Mouse (Mus musculus): ENCODE data around the gene Plcd4. TPM values are rescaled to one million over a fixed set of nuclear protein-coding genes. Genes with fewer than 3 reads are reported as not detected.
A peak's percentile ranks its signal among the peaks of the same experiment; 100 is the strongest.
"Not testable (repeated sequence)": the region's sequence is repeated elsewhere in the genome, so short reads cannot be mapped to it uniquely, and the experiment has no call there.

Plcd4 gene
- total RNA-seq (2014; fragmentation: Nextera tagmentation): not detected in 2 replicates
- 0.33 TPM in 1 of 2 replicates, not detected in the other for total RNA-seq (2017)

GRCm38 (mm10) chr1:74542451-74542961 is at the start of gene Plcd4:
TSS of gene Plcd4 (plus strand) at chr1:74542888.
- ATAC-seq (replicated peaks; ENCODE audit: low FRiP score, low TSS enrichment, poor library complexity, severe bottlenecking): no peak

GRCm38 (mm10) chr1:74501106-74501505 is 41.6 kb upstream of the Plcd4 start:
- no peak for ATAC-seq (replicated peaks; ENCODE audit: low FRiP score, low TSS enrichment, poor library complexity, severe bottlenecking)

DNA sequence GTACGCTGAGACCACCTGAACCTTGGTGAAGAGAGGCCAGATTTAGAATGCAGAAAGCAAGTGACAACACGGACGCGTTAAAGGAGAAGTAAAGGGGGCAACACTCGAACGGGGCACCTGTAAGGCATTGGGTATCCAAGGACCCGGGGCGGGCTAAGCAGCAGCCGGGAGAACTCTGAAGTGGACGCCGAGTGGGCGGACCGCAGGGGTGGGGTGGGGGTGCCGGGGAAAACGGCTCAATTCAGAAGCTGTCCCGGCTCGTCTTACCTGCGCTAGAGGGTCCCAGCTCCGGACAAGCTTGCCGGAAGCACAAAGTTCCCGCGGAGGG is 37.3 kb upstream of the Plcd4 start:
- peak; percentile 11 for ATAC-seq (replicated peaks; ENCODE audit: low FRiP score, low TSS enrichment, poor library complexity, severe bottlenecking)

DNA sequence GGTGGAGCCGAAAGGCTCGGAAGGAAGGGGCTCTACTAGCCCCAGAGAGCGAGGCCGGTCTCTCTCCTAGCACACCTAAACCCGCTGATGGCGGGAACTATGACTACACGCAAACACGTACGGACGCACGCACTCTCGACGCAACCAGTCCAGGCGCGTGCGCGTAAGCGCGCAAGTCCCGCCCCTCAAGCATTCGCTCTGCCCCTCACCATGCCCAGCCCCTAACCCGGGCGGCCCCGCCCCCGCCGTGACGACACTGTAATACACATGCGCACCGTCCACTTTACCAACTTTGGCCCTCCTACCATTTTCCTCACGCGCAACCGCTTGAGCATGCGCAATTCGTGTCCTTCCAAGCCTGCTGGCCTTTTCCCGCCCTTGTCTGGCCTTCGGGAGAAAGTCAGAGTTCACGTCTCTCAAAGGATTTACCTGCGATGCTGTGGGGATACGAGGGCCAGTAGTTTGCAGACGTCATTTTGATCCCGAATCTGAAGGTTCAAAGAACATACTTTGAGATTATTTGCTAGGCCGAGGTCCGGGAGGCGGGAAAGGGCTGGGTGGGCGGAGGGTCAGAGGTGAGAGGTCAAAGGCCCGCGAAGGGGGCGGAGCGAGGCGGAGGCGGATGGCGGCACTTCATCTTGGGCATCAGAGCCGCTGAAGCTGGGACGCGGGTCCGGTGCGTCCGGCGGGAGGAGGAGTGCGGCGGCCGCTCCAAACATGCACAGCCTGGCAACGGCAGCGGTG is 36.8 kb upstream of the Plcd4 start, which contains the start of gene Cnot9:
Gene Cnot9, plus strand, starts transcription at position 338 of the 744 bp plus-strand sequence.
- peak; percentile 97 for ATAC-seq (replicated peaks; ENCODE audit: low FRiP score, low TSS enrichment, poor library complexity, severe bottlenecking)

GRCm38 (mm10) chr1:74506471-74506881 is 36.2 kb upstream of the Plcd4 start:
- peak; percentile 53 for ATAC-seq (replicated peaks; ENCODE audit: low FRiP score, low TSS enrichment, poor library complexity, severe bottlenecking)

GRCm38 (mm10) chr1:74507780-74508179 is 34.9 kb upstream of the Plcd4 start:
- no peak for ATAC-seq (replicated peaks; ENCODE audit: low FRiP score, low TSS enrichment, poor library complexity, severe bottlenecking)

DNA sequence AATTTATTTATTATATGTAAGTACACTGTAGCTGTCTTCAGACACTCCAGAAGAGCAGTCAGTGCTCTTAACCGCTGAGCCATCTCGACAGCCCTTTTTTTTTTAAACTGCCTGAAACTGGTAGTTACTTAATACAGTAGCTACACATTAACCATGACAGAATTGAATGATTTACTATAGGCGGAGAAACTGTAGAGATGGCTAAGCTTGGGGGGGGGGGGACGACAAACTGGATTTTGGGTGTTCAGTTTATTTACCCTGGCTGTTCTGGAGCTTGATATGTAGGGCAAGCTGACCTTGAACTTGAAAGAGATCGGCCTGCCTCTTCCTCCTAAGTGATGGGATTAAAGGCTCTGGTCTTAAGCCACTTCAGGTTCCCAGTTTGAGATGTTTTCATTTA is 31.4 kb upstream of the Plcd4 start:
- no peak for ATAC-seq (replicated peaks; ENCODE audit: low FRiP score, low TSS enrichment, poor library complexity, severe bottlenecking)

GRCm38 (mm10) chr1:74512999-74513398 is 29.7 kb upstream of the Plcd4 start:
- not testable (repeated sequence) for ATAC-seq (replicated peaks; ENCODE audit: low FRiP score, low TSS enrichment, poor library complexity, severe bottlenecking)

DNA sequence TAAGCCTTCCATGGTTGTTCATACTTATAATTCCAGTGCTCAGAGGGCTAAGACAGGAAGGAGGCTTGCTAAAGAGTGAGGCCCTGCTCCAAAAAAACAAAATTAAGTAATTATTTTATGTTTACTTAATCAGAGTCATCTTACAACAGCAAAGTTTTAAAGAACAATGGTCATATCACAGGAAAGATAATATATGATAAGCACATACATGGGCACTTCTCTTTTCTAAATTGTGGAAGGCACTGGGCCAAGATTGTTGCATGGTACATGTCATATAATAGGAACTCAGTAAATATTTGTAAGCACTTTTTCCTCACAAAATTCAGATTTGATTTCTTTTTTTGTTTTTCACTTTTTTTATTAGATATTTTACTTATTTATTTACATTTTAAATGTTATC is 22.8 kb upstream of the Plcd4 start:
- ATAC-seq (replicated peaks; ENCODE audit: low FRiP score, low TSS enrichment, poor library complexity, severe bottlenecking): no peak

DNA sequence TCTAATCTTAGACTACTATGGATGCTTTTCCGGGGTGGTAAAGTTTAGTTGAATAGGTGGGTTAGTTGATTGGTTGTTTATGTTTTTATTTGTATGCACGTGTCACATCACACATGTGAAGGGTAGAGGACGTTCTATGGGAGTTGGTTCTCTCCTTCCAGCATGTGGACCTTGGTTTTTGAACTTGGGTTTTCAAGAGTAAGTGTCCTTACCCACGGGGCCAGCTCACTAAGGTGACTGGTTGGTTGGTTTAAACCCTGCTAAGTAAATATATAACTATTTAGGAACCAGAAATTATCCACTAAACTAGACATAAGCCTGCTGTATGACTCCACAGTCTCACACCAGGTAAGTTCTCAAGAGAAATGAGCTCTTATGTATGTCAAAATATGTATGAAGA is 17.9 kb upstream of the Plcd4 start:
- no peak for ATAC-seq (replicated peaks; ENCODE audit: low FRiP score, low TSS enrichment, poor library complexity, severe bottlenecking)

DNA sequence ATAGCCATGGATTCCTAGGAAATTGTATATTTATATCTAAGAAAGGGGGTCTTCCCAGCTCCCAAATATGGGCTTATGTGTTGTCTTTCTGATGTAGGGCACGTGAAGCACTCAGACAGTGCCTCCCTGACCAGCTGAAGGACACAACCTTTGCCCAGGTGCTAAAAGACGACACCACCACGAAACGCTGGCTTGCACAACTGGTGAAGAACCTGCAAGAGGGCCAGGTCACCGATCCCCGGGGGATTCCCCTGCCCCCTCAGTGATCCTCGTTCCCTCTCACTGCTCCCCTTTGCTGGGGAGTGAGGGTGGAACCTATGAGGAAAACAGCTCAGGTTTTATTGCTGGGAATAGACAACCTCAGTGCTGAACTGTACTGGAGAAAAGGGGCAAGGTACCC is 14.1 kb upstream of the Plcd4 start:
- ATAC-seq (replicated peaks; ENCODE audit: low FRiP score, low TSS enrichment, poor library complexity, severe bottlenecking): no peak

GRCm38 (mm10) chr1:74538650-74539049 is 4.0 kb upstream of the Plcd4 start:
- ATAC-seq (replicated peaks; ENCODE audit: low FRiP score, low TSS enrichment, poor library complexity, severe bottlenecking): no peak

DNA sequence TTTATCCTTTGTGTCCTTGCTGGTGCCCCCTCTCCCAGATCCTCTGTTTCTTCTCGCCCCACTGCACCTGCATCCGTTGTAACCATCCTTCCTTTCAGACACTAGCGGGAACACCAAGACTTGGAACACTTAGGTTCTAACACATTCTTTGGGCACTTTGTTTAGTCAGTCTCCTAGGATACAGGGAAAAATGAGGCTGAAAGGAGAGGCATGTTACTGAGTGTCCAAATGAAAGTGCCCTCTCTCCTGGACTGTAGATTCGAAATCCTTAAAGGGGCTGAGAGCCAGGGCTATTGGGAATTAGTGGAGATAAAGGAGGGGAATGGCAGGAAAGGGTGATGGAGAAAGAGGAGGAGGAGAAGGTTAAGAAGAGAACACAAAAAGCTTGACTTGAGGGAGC is 1.5 kb downstream of the Plcd4 start, which contains the start of gene Usp37:
Gene Usp37, minus strand, starts transcription at position 101 of the 400 bp plus-strand sequence.
- no peak for ATAC-seq (replicated peaks; ENCODE audit: low FRiP score, low TSS enrichment, poor library complexity, severe bottlenecking)

- no peak for ATAC-seq (replicated peaks; ENCODE audit: low FRiP score, low TSS enrichment, poor library complexity, severe bottlenecking)
These were observed 16.4 kb downstream of the Plcd4 start for GRCm38 (mm10) chr1:74559061-74559460.

DNA sequence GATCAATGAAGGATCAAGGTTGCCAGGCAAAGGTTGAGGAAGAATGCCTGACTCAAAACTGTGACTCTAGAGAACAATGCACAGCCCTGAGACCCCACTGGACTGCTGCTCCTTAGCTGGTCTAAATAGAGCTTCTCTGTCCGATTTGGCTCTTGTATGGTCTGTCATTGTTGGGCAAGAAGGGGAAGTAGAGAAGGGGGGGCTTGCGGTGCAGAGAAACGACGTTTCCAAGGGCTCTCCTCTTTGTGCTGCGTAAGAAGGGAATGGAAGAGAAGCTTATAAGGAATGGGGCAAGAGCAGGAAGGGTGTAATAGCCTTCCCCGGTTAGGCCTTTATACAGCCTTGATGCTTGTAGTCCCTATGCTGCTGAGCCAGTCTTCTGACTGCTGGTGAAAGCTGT is 23.1 kb downstream of the Plcd4 start:
- ATAC-seq (replicated peaks; ENCODE audit: low FRiP score, low TSS enrichment, poor library complexity, severe bottlenecking): no peak

DNA sequence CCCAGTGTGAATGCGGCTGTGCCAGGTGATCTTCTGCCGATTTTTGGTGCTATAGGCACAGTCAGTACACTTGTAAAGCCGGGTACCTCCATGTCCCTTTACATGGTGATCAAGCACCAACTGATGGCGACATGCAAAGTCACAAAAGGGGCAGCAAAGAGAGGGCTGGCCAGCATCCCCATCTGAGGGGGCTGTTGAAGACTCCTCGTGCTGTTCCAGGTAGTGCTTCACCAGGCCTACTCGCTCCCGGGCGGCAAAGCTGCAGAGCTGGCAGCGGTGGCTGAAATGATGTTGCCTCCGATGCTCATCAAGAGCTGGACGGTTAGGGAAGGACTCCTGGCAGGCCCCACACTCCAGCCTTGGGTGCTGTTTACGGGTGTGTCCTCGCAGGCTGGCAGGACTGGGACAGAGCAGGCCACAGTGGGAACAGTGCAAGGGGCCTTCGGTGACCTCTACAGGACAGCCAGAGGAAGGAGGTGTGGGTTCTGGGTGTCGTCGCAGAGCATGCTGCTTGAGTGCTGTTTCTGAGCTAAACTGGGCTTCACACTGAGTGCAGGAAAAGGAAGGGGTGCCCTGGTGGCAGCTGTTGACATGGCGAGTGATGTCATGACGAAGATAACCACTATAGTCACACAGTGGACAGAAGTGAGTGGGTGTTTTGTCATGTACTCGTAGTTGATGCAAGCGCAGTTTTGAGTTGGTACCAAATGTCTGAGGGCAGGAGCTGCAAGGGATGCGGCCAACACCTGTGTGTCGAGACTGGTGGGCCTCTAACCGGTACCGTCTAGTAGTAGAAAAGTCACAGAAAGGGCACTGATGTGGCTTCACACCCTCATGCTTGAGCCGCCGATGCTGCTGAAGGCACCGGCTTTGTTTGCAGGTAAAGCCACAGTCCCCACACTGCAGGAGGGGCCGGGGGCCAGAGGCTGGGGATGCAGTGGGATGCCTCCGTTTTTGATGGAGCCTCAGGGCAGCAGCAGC is 27.3 kb downstream of the Plcd4 start:
- ATAC-seq (replicated peaks; ENCODE audit: low FRiP score, low TSS enrichment, poor library complexity, severe bottlenecking): peak; percentile 39

GRCm38 (mm10) chr1:74582621-74583020 is 39.9 kb downstream of the Plcd4 start:
- no peak for ATAC-seq (replicated peaks; ENCODE audit: low FRiP score, low TSS enrichment, poor library complexity, severe bottlenecking)

DNA sequence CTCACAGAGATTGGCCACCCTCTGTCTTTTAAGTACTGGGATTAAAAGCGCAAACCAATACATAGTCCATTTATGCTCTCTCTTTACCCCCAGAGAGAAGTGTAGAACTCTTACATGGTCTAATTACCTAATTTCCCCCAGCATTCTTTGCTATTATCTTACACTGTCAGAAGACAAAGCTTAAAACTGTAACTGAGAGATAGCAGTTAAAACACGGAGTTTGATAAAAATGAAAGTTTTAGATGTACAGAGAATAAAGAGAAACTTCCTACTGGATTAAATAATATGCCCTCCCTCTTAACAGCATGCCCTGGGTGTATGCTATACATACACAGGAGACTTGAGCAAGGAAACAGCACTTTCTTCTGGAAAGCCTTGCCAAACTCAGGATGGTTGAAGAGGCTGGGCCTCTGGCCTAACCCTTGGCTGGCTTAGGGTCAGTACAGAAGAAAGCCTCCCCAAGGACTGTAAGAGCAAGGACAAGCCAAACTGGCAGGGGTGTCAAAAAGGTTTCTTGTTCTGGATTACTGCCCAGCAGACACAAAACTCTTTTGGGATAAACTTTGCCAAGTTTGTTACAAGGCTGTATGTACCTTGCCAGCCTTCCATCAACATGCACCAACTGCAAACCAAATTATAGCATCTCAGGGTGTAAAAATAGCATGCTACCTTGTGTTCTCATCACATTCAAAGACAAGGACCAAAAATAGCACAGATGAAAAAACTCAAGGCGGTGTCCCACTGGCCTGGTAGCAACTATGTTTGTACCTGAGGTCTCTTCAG is 42.1 kb downstream of the Plcd4 start:
- ATAC-seq (replicated peaks; ENCODE audit: low FRiP score, low TSS enrichment, poor library complexity, severe bottlenecking): peak; percentile 38

DNA sequence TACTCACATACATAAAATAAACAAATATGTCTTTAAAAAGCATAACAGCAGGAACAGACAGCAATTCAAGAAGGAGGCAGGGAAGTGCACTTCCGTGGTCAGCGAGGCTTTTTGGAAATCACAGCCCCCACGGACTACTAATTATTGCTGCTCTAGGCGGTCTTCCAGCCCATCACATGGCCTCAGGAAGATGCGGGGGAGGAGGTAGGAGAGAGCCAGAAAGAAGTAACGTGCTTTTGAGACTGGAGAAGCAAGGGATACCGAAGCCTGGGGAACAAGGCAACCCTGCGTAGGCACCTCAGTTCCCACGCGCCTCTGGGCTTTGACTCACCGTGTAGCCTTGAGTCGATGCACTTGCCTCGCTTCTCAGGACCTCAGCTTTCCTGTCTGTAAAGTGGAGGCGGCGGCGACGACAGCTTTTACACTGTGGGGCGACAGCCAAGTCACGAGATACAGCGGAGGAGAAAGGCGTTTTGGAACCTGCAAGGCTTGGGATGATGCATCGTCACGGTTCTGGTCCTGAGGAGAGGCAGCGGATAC is 44.6 kb downstream of the Plcd4 start:
- ATAC-seq (replicated peaks; ENCODE audit: low FRiP score, low TSS enrichment, poor library complexity, severe bottlenecking): 0 out of 2 replicates have a peak, but pooled peaks have one; percentile 1
